Mouse (Mus musculus): ENCODE measurements around the gene Gm13697. TPM values are rescaled to one million over a fixed set of nuclear protein-coding genes. Genes with fewer than 3 reads are reported as not detected.

Gene Gm13697
- polyA plus RNA-seq, 1 experiment from 2014 or later, result not detected

Other genes starting within 250 kb of the Gm13697 start
- 2.6 and 4.3 TPM in 2 replicates for gene Fam171b, start 172.1 kb upstream of the Gm13697 start, polyA plus RNA-seq (2016; fragmentation: Nextera tagmentation; extraction: Ambion mirVana)
- gene Zswim2, start 43.5 kb upstream of the Gm13697 start, polyA plus RNA-seq (2016; fragmentation: Nextera tagmentation; extraction: Ambion mirVana), result not detected in 2 replicates
- not detected in 2 replicates for gene Gm13698, start 29.1 kb upstream of the Gm13697 start, polyA plus RNA-seq (2016; fragmentation: Nextera tagmentation; extraction: Ambion mirVana)
- not detected in 2 replicates for gene Gm13693, start 23.2 kb upstream of the Gm13697 start, polyA plus RNA-seq (2016; fragmentation: Nextera tagmentation; extraction: Ambion mirVana)
- not detected in 2 replicates for gene Gm13695, start 17.4 kb upstream of the Gm13697 start, polyA plus RNA-seq (2016; fragmentation: Nextera tagmentation; extraction: Ambion mirVana)
- not detected in 2 replicates for gene Gm13696, start 11.6 kb upstream of the Gm13697 start, polyA plus RNA-seq (2016; fragmentation: Nextera tagmentation; extraction: Ambion mirVana)
- not detected in 2 replicates for gene Gm13694, start 5.8 kb upstream of the Gm13697 start, polyA plus RNA-seq (2016; fragmentation: Nextera tagmentation; extraction: Ambion mirVana)
- gene Gm13691, start 5.8 kb downstream of the Gm13697 start, polyA plus RNA-seq (2016; fragmentation: Nextera tagmentation; extraction: Ambion mirVana), result not detected in 2 replicates